Mouse (Mus musculus) CH12.LX (cell line): ENCODE data around the gene Tnfsf9. TPM values are rescaled to one million over a fixed set of nuclear protein-coding genes. Genes with fewer than 3 reads are reported as not detected.
A peak's percentile ranks its signal among the peaks of the same experiment; 100 is the strongest.

Source experiments
- DNase-seq: peaks from one replicate; pipeline ENCODE4 v3.0.0-alpha.2; 2013; ENCODE audit errors: extremely low read depth
- H3K27ac ChIP-seq: 2 replicates; pipeline ENCODE4 v1.5.1; 2012; ENCODE audit warnings: low read depth, mild to moderate bottlenecking, control low read depth, moderate library complexity; ENCODE audit not compliant: insufficient read depth
- H3K27me3 ChIP-seq: replicated peaks from 2 replicates; pipeline ENCODE3; 2012; ENCODE audit warnings: inconsistent platforms
- H3K36me3 ChIP-seq, 2 experiments: replicated peaks in 1 of 2; 2 replicates each; pipeline versions ENCODE3 to v1.6.1; 2012; ENCODE audit warnings: inconsistent platforms in 1 of 2, low read length in 1 of 2, mild to moderate bottlenecking in 1 of 2, mixed read lengths in 1 of 2, moderate library complexity in 1 of 2; ENCODE audit not compliant: control insufficient read depth in 1 of 2, insufficient read depth in 1 of 2
- H3K4me1 ChIP-seq, 2 experiments: 2 replicates each; pipeline ENCODE4 v1.6.1; 2012; ENCODE audit warnings: inconsistent platforms in 1 of 2, moderate library complexity in 1 of 2; ENCODE audit not compliant: insufficient read depth in 2 of 2, control insufficient read depth in 1 of 2
- H3K4me2 ChIP-seq: 2 replicates; pipeline ENCODE4 v1.6.1; 2012; ENCODE audit warnings: low read depth, mild to moderate bottlenecking, control low read depth; ENCODE audit not compliant: poor library complexity, insufficient read depth, severe bottlenecking
- H3K4me3 ChIP-seq, 3 experiments: fragments of 150-350 bp in 1 of 3; sonication (generic) in 1 of 3; replicated peaks in 1 of 3; 2 replicates each; pipeline versions ENCODE3 to v1.5.1; 2011 to 2012; ENCODE audit warnings: low read depth in 2 of 3, low read length in 2 of 3, mild to moderate bottlenecking in 2 of 3, moderate library complexity in 2 of 3, control low read depth in 1 of 3, improper control_type of control experiment in 1 of 3, inconsistent platforms in 1 of 3, mixed read lengths in 1 of 3; ENCODE audit not compliant: poor library complexity in 1 of 3
- H3K79me2 ChIP-seq: replicated peaks from 2 replicates; pipeline ENCODE4 v1.6.1; 2012; ENCODE audit warnings: mild to moderate bottlenecking, moderate library complexity; ENCODE audit not compliant: control insufficient read depth, poor library complexity, insufficient read depth, severe bottlenecking; ENCODE audit errors: extremely low read depth
- H3K9ac ChIP-seq: 2 replicates; pipeline ENCODE4 v1.6.1; 2012; ENCODE audit warnings: low read depth, mild to moderate bottlenecking, control low read depth, moderate library complexity; ENCODE audit not compliant: insufficient read depth
- H3K9me3 ChIP-seq: replicated peaks from 2 replicates; pipeline ENCODE3; 2012; ENCODE audit warnings: low read length, inconsistent platforms, mixed read lengths
- BHLHE40 ChIP-seq: IDR thresholded peaks from 2 replicates; pipeline ENCODE4 v1.6.1; 2011; ENCODE audit warnings: mild to moderate bottlenecking, low read depth, low read length, improper control_type of control experiment
- CHD1 ChIP-seq: IDR thresholded peaks from 2 replicates; pipeline ENCODE4 v1.6.1; 2012; ENCODE audit warnings: low read depth, low read length, improper control_type of control experiment, inconsistent platforms
- CHD2 ChIP-seq: IDR thresholded peaks from 2 replicates; pipeline ENCODE4 v1.6.1; 2011; ENCODE audit warnings: low read length, improper control_type of control experiment
- CTCF ChIP-seq, 2 experiments: IDR thresholded peaks in 1 of 2; conservative IDR thresholded peaks in 1 of 2; 2 replicates each; pipeline ENCODE4 v1.5.1; 2011 to 2012; ENCODE audit warnings: low read depth in 2 of 2, low read length in 2 of 2, improper control_type of control experiment in 1 of 2, inconsistent platforms in 1 of 2, mild to moderate bottlenecking in 1 of 2, moderate library complexity in 1 of 2
- E2F4 ChIP-seq: IDR thresholded peaks from 2 replicates; pipeline ENCODE4 v1.6.1; 2011; ENCODE audit warnings: low read depth, low read length, improper control_type of control experiment; ENCODE audit not compliant: insufficient replicate concordance
- ELF1 ChIP-seq: IDR thresholded peaks from 2 replicates; pipeline ENCODE4 v1.6.1; 2014; ENCODE audit warnings: low read depth, mild to moderate bottlenecking, inconsistent platforms, low read length, improper control_type of control experiment
- ETS1 ChIP-seq: conservative IDR thresholded peaks from 2 replicates; pipeline ENCODE4 v1.6.1; 2012; ENCODE audit warnings: low read depth, mild to moderate bottlenecking, inconsistent platforms, low read length, improper control_type of control experiment, moderate library complexity
- GABPA ChIP-seq: IDR thresholded peaks from 2 replicates; pipeline ENCODE4 v1.6.1; 2012; ENCODE audit warnings: low read depth, low read length, improper control_type of control experiment, inconsistent platforms; ENCODE audit not compliant: insufficient replicate concordance
- HCFC1 ChIP-seq: IDR thresholded peaks from 2 replicates; pipeline ENCODE4 v1.6.1; 2012; ENCODE audit warnings: low read depth, mild to moderate bottlenecking, inconsistent platforms, low read length, improper control_type of control experiment
- IRF4 ChIP-seq: IDR thresholded peaks from 2 replicates; pipeline ENCODE4 v1.6.1; 2014; ENCODE audit warnings: low read depth, mild to moderate bottlenecking, inconsistent platforms, low read length, improper control_type of control experiment
- JUN ChIP-seq: IDR thresholded peaks from 2 replicates; pipeline ENCODE4 v1.6.1; 2011; ENCODE audit warnings: low read depth, mild to moderate bottlenecking, low read length, improper control_type of control experiment, moderate library complexity; ENCODE audit not compliant: insufficient read depth
- JUND ChIP-seq: conservative IDR thresholded peaks from 2 replicates; pipeline ENCODE4 v1.6.1; 2011; ENCODE audit warnings: low read depth, low read length, improper control_type of control experiment
- KAT2A ChIP-seq: IDR thresholded peaks from 2 replicates; pipeline ENCODE4 v1.6.1; 2012; ENCODE audit warnings: low read length, improper control_type of control experiment, inconsistent platforms; ENCODE audit not compliant: insufficient replicate concordance
- MAFK ChIP-seq: IDR thresholded peaks from 2 replicates; pipeline ENCODE4 v1.6.1; 2011; ENCODE audit warnings: low read length, improper control_type of control experiment; ENCODE audit not compliant: insufficient replicate concordance
- MAX ChIP-seq: IDR thresholded peaks from 2 replicates; pipeline ENCODE4 v1.6.1; 2011; ENCODE audit warnings: low read length, improper control_type of control experiment
- MAZ ChIP-seq: IDR thresholded peaks from 2 replicates; pipeline ENCODE4 v1.6.1; 2012; ENCODE audit warnings: low read depth, mild to moderate bottlenecking, inconsistent platforms, low read length, improper control_type of control experiment, moderate library complexity
- MEF2A ChIP-seq: IDR thresholded peaks from 2 replicates; pipeline ENCODE4 v1.6.1; 2014; ENCODE audit warnings: low read depth, mild to moderate bottlenecking, inconsistent platforms, low read length, improper control_type of control experiment, borderline replicate concordance
- MXI1 ChIP-seq: IDR thresholded peaks from 2 replicates; pipeline ENCODE4 v1.6.1; 2011; ENCODE audit warnings: mild to moderate bottlenecking, low read depth, low read length, improper control_type of control experiment
- MYC ChIP-seq: IDR thresholded peaks from 2 replicates; pipeline ENCODE4 v1.6.1; 2011; ENCODE audit warnings: low read depth, mild to moderate bottlenecking, improper control_type of control experiment, low read length
- NELFE ChIP-seq: IDR thresholded peaks from 2 replicates; pipeline ENCODE4 v1.6.1; 2011; ENCODE audit warnings: low read depth, low read length, improper control_type of control experiment
- NRF1 ChIP-seq: IDR thresholded peaks from 2 replicates; pipeline ENCODE4 v1.6.1; 2014; ENCODE audit warnings: low read depth, mild to moderate bottlenecking, inconsistent platforms, low read length, improper control_type of control experiment, moderate library complexity
- PAX5 ChIP-seq: IDR thresholded peaks from 2 replicates; pipeline ENCODE4 v1.6.1; 2012; ENCODE audit warnings: low read length, inconsistent platforms, mixed read lengths
- POLR2A ChIP-seq: IDR thresholded peaks from 2 replicates; pipeline ENCODE4 v1.6.1; 2011; ENCODE audit warnings: low read depth, mild to moderate bottlenecking, improper control_type of control experiment, low read length
- POLR2AphosphoS2 ChIP-seq: IDR thresholded peaks from 2 replicates; pipeline ENCODE4 v1.6.1; 2011; ENCODE audit warnings: low read depth, low read length, improper control_type of control experiment
- RAD21 ChIP-seq: IDR thresholded peaks from 2 replicates; pipeline ENCODE4 v1.6.1; 2011; ENCODE audit warnings: low read depth, mild to moderate bottlenecking, low read length, improper control_type of control experiment, moderate library complexity
- RCOR1 ChIP-seq: conservative IDR thresholded peaks from 2 replicates; pipeline ENCODE4 v1.6.1; 2012; ENCODE audit warnings: low read depth, mild to moderate bottlenecking, inconsistent platforms, low read length, improper control_type of control experiment
- SIN3A ChIP-seq: IDR thresholded peaks from 2 replicates; pipeline ENCODE4 v1.6.1; 2012; ENCODE audit warnings: low read length, improper control_type of control experiment, inconsistent platforms
- SMC3 ChIP-seq: IDR thresholded peaks from 2 replicates; pipeline ENCODE4 v1.6.1; 2011; ENCODE audit warnings: low read depth, low read length, improper control_type of control experiment
- TBP ChIP-seq: conservative IDR thresholded peaks from 2 replicates; pipeline ENCODE4 v1.6.1; 2011; ENCODE audit warnings: low read depth, low read length, improper control_type of control experiment
- TCF12 ChIP-seq: IDR thresholded peaks from 2 replicates; pipeline ENCODE4 v1.6.1; 2014; ENCODE audit warnings: low read depth, mild to moderate bottlenecking, inconsistent platforms, low read length, improper control_type of control experiment
- UBTF ChIP-seq: IDR thresholded peaks from 2 replicates; pipeline ENCODE4 v1.6.1; 2012; ENCODE audit warnings: low read depth, mild to moderate bottlenecking, inconsistent platforms, low read length, improper control_type of control experiment, moderate library complexity
- USF1 ChIP-seq: IDR thresholded peaks from 2 replicates; pipeline ENCODE4 v1.6.1; 2014; ENCODE audit warnings: low read depth, mild to moderate bottlenecking, inconsistent platforms, low read length, improper control_type of control experiment
- USF2 ChIP-seq: conservative IDR thresholded peaks from 2 replicates; pipeline ENCODE4 v1.6.1; 2011; ENCODE audit warnings: low read depth, low read length, improper control_type of control experiment
- ZC3H11A ChIP-seq: IDR thresholded peaks from 2 replicates; pipeline ENCODE4 v1.6.1; 2012; ENCODE audit warnings: low read depth, mild to moderate bottlenecking, inconsistent platforms, low read length, improper control_type of control experiment
- ZKSCAN1 ChIP-seq: IDR thresholded peaks from 2 replicates; pipeline ENCODE4 v1.6.1; 2012; ENCODE audit warnings: low read depth, inconsistent platforms, low read length, improper control_type of control experiment, borderline replicate concordance
- ZMIZ1 ChIP-seq: IDR thresholded peaks from 2 replicates; pipeline ENCODE4 v1.6.1; 2012; ENCODE audit warnings: low read depth, mild to moderate bottlenecking, inconsistent platforms, low read length, improper control_type of control experiment
- ZNF384 ChIP-seq: IDR thresholded peaks from 2 replicates; pipeline ENCODE4 v1.6.1; 2012; ENCODE audit warnings: low read depth, low read length, improper control_type of control experiment, inconsistent platforms
- dilution Hi-C: fragments of 300-500 bp; cut with MboI; formaldehyde crosslinking; loops from 2 replicates; pipeline ENCODE4 v1.14.3; 2020; ENCODE audit warnings: low sequenced_read_pairs; ENCODE audit not compliant: extremely low pct_unique_long_range_greater_than_20kb, extremely low pct_ligation_motif_present
- in situ Hi-C: fragments of 300-500 bp; cut with MboI; formaldehyde crosslinking; loops from 3 replicates; pipeline ENCODE4 v1.14.3; 2019; ENCODE audit warnings: low sequenced_read_pairs, low pct_ligation_motif_present, low pct_unique_long_range_greater_than_20kb, mixed read lengths
- polyA plus RNA-seq: library from polyadenylated mRNA; unstranded; fragments of >175 nt; gene quantifications from 2 replicates; pipeline ENCODE4 v1.2.1, GENCODE M21; 2012; ENCODE audit warnings: low read depth; ENCODE audit not compliant: insufficient read length
- total RNA-seq, 2 experiments: library from RNA; depleted of rRNA; stranded (reverse); fragments of 300-350 nt in 1 of 2; fragments of >200 nt in 1 of 2; gene quantifications; 2 replicates each; pipeline ENCODE4 v1.2.3; 2012 to 2014

The Tnfsf9 gene
- total and polyA plus RNA-seq, 3 experiments, result 123 to 321 (median 137) TPM

DNA sequence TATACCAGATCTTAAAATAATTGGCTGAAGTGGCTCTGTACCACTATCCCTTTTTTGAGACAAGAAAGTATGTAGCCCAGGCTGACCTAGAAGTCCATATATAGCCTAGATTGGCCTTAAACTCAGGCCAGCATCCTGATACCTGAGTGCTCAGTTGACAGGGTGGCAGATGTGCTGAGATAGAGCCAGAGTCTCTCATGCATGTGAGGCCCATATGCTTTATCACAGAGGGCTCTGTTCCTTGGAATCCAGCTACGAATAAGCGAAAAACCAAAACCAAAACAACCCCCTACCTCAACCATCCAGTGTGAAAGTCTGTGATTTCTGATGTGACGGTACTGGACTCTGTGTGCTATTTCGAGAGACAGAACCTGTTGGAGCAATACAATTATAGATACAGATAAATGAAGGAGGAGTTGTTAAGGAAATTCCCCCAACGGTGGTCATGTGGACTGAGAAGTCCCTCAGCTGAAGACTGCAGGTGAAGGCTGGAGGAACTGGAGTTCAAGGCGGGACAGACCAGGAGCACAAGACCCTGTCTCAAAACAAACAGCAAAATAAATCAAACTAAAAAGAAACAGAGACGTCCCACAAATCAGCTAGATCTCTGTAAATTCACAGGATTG lies 3.0 kb downstream of the Tnfsf9 start:
- Histone ChIP-seq H3K27ac (peak overlapping the region; percentile 96), H3K9ac (peak overlapping the region; percentile 99), H3K4me1 (peaks cover 15 to 48% of the 10 kb centered on the region in 2 experiments), H3K4me3 (peak overlapping the region; percentile 61 to 83 (median 69)), H3K27me3 (no peaks in the 10 kb centered on the region), H3K36me3 (peaks cover 21 to 25% of the 10 kb centered on the region in 2 experiments), H3K4me2 (peak overlapping the region; percentile 32; the same call in 1 of the 2 replicates), H3K9me3 (no peaks in the 10 kb centered on the region), H3K79me2 (peaks cover 40% of the 10 kb centered on the region)
- DNase-seq, result peak; percentile 65
- dilution Hi-C loops, result no loop called here
- TF ChIP-seq MAZ (0 out of 2 replicates have a peak, but pooled peaks have one; percentile 3), USF1 (peak; percentile 23; the same call in 1 of the 2 replicates), ZMIZ1 (peak; percentile 75; the same call in 1 of the 2 replicates), RCOR1 (no peak), IRF4 (0 out of 2 replicates have a peak, but pooled peaks have one; percentile 7), MXI1 (peak; percentile 62), CHD2 (no peak; the same call in 1 of the 2 replicates), JUND (no peak), HCFC1 (no peak), ELF1 (no peak), MAX (no peak; the same call in 1 of the 2 replicates), E2F4 (0 out of 2 replicates have a peak, but pooled peaks have one; percentile 47), KAT2A (no peak), POLR2A (peak; percentile 16), CHD1 (peak; percentile 75; the same call in 1 of the 2 replicates), NELFE (peak; percentile 44; the same call in 1 of the 2 replicates), BHLHE40 (peak; percentile 26; the same call in 1 of the 2 replicates), SIN3A (no peak), ETS1 (no peak), MEF2A (no peak; the same call in 1 of the 2 replicates), ZKSCAN1 (no peak), USF2 (peak; percentile 4; the same call in 1 of the 2 replicates), RAD21 (no peak), CTCF (conservative IDR thresholded peaks at IDR 0.05 in 1 of 2, IDR thresholded peaks at IDR 0.05 in 1 of 2; ENCODE audit: low read depth in 2 of 2, low read length in 2 of 2) (no peak; a peak in 1 of 4 replicates), GABPA (no peak), JUN (no peak), TBP (no peak), NRF1 (0 out of 2 replicates have a peak, but pooled peaks have one; percentile 11), POLR2AphosphoS2 (peak; percentile 96; the same call in 1 of the 2 replicates), UBTF (0 out of 2 replicates have a peak, but pooled peaks have one; percentile 23), TCF12 (peak; percentile 25), MYC (no peak), SMC3 (peak; percentile 24; the same call in 1 of the 2 replicates), PAX5 (no peak), ZNF384 (no peak), MAFK (peak; percentile 56; the same call in 1 of the 2 replicates), ZC3H11A (no peak)
- in situ Hi-C loops, result no loop called here
